Mouse (Mus musculus) testis, adult 2 months (tissue): ENCODE results near the gene Cln3. TPM values are rescaled to one million over a fixed set of nuclear protein-coding genes. Genes with fewer than 3 reads are reported as not detected.

Experiments
- H3K27ac ChIP-seq: fragments of 200-500 bp; 2 replicates; pipeline ENCODE4 v1.5.1; 2012; ENCODE audit warnings: low read depth, low read length; ENCODE audit not compliant: control insufficient read depth, insufficient read depth
- H3K27me3 ChIP-seq: fragments of 200-500 bp; 2 replicates; pipeline ENCODE4 v1.6.1; 2012; ENCODE audit warnings: mild to moderate bottlenecking, low read length, moderate library complexity; ENCODE audit not compliant: control insufficient read depth, insufficient read depth
- H3K36me3 ChIP-seq: fragments of 200-500 bp; 2 replicates; pipeline ENCODE4 v1.6.1; 2012; ENCODE audit warnings: mild to moderate bottlenecking, low read length; ENCODE audit not compliant: control insufficient read depth, insufficient read depth
- H3K4me1 ChIP-seq: fragments of 200-500 bp; 2 replicates; pipeline ENCODE4 v1.6.1; 2012; ENCODE audit warnings: low read length; ENCODE audit not compliant: control insufficient read depth, insufficient read depth
- H3K4me3 ChIP-seq: fragments of 200-500 bp; 2 replicates; pipeline ENCODE4 v1.5.1; 2012; ENCODE audit warnings: low read depth, mild to moderate bottlenecking, low read length, moderate library complexity, mixed read lengths; ENCODE audit not compliant: control insufficient read depth
- CTCF ChIP-seq: fragments of 200-500 bp; IDR thresholded peaks from 2 replicates; pipeline ENCODE4 v1.5.1; 2012; ENCODE audit warnings: low read depth, mild to moderate bottlenecking, inconsistent platforms, low read length, moderate library complexity; ENCODE audit not compliant: control insufficient read depth, insufficient read depth, insufficient replicate concordance
- POLR2A ChIP-seq: fragments of 200-500 bp; IDR thresholded peaks from 2 replicates; pipeline ENCODE4 v1.6.1; 2012; ENCODE audit warnings: low read depth, mild to moderate bottlenecking, inconsistent platforms, low read length, moderate library complexity; ENCODE audit not compliant: control insufficient read depth
- polyA plus RNA-seq: library from polyadenylated mRNA; depleted of rRNA; stranded (reverse); fragments of >200 nt; gene quantifications from 2 replicates; pipeline ENCODE4 v1.2.3, GENCODE M21; 2012; rRNA removed

The Cln3 gene
- polyA plus RNA-seq, 1 experiment: 42.7 TPM

GRCm38 (mm10) chr7:126541661-126542060, 44.0 kb downstream of the Cln3 start:
- Histone ChIP-seq H3K4me3 (no peak overlapping the region), H3K36me3 (no peaks in the 10 kb centered on the region; the same call in 1 of the 2 replicates), H3K27me3 (no peaks in the 10 kb centered on the region), H3K4me1 (0 out of 2 replicates have a peak, but pooled peaks cover 2% of the 10 kb centered on the region), H3K27ac (no peak overlapping the region)
- no peak for TF ChIP-seq CTCF
- no peak for TF ChIP-seq POLR2A

- peaks cover 2% of the 10 kb centered on the region; the same call in 1 of the 2 replicates for H3K27me3 ChIP-seq
- no peaks in the 10 kb centered on the region for H3K36me3 ChIP-seq
- H3K4me1 ChIP-seq: peaks cover 10% of the 10 kb centered on the region
- H3K27ac ChIP-seq: no peak overlapping the region
- TF ChIP-seq POLR2A (no peak), CTCF (no peak)
- H3K4me3 ChIP-seq: no peak overlapping the region
These were observed 47.6 kb downstream of the Cln3 start for GRCm38 (mm10) chr7:126537820-126538585.

GRCm38 (mm10) chr7:126536466-126536865, 49.2 kb downstream of the Cln3 start:
- Histone ChIP-seq H3K36me3 (no peaks in the 10 kb centered on the region), H3K4me3 (peak overlapping the region; percentile 29), H3K27ac (no peak overlapping the region), H3K27me3 (peaks cover 2% of the 10 kb centered on the region; the same call in 1 of the 2 replicates), H3K4me1 (peaks cover 10% of the 10 kb centered on the region)
- no peak for TF ChIP-seq CTCF
- no peak for TF ChIP-seq POLR2A

GRCm38 (mm10) chr7:126535766-126536165, 49.9 kb downstream of the Cln3 start:
- Histone ChIP-seq H3K36me3 (no peaks in the 10 kb centered on the region), H3K27me3 (peaks cover 2% of the 10 kb centered on the region; the same call in 1 of the 2 replicates), H3K4me1 (peaks cover 10% of the 10 kb centered on the region), H3K4me3 (peak overlapping the region; percentile 51), H3K27ac (no peak overlapping the region)
- TF ChIP-seq CTCF (no peak), POLR2A (no peak)

GRCm38 (mm10) chr7:126533434-126533833, 52.2 kb downstream of the Cln3 start:
- Histone ChIP-seq H3K27ac (no peak overlapping the region), H3K27me3 (peaks cover 2% of the 10 kb centered on the region; the same call in 1 of the 2 replicates), H3K36me3 (no peaks in the 10 kb centered on the region), H3K4me3 (no peak overlapping the region), H3K4me1 (peaks cover 10% of the 10 kb centered on the region)
- no peak for TF ChIP-seq CTCF
- no peak for TF ChIP-seq POLR2A

- no peaks in the 10 kb centered on the region for H3K27me3 ChIP-seq
- no peaks in the 10 kb centered on the region for H3K4me1 ChIP-seq
- H3K36me3 ChIP-seq: no peaks in the 10 kb centered on the region
- TF ChIP-seq CTCF (no peak), POLR2A (no peak)
- no peak overlapping the region for H3K27ac ChIP-seq
- H3K4me3 ChIP-seq: no peak overlapping the region
These were observed 57.4 kb downstream of the Cln3 start for GRCm38 (mm10) chr7:126528166-126528577.

GRCm38 (mm10) chr7:126523316-126523715, 62.3 kb downstream of the Cln3 start:
- Histone ChIP-seq H3K27ac (no peak overlapping the region), H3K4me1 (no peaks in the 10 kb centered on the region), H3K36me3 (no peaks in the 10 kb centered on the region), H3K27me3 (no peaks in the 10 kb centered on the region), H3K4me3 (no peak overlapping the region)
- TF ChIP-seq CTCF (no peak), POLR2A (no peak)

Other genes with a start within 250 kb of the Cln3 start
- 0.53 and 0.57 TPM in 2 replicates for gene Lat, start 216.2 kb downstream of the Cln3 start, polyA plus RNA-seq
- gene Spns1, start 208.4 kb downstream of the Cln3 start, polyA plus RNA-seq: 30.9 and 44.2 TPM in 2 replicates
- 39.4 and 41.3 TPM in 2 replicates for gene Nfatc2ip, start 189.1 kb downstream of the Cln3 start, polyA plus RNA-seq
- 1.8 TPM in 2 replicates for gene Cd19, start 170.9 kb downstream of the Cln3 start, polyA plus RNA-seq
- gene Rabep2, start 157.1 kb downstream of the Cln3 start, polyA plus RNA-seq: 17.6 and 17.7 TPM in 2 replicates
- 1.5 and 1.6 TPM in 2 replicates for gene Atp2a1, start 122.7 kb downstream of the Cln3 start, polyA plus RNA-seq
- gene Sh2b1, start 110.4 kb downstream of the Cln3 start, polyA plus RNA-seq: 39.2 and 41.1 TPM in 2 replicates
- gene Tufm, start 98.5 kb downstream of the Cln3 start, polyA plus RNA-seq: 43.5 and 50.2 TPM in 2 replicates
- gene Atxn2l, start 82.4 kb downstream of the Cln3 start, polyA plus RNA-seq: 666 and 681 TPM in 2 replicates
- gene Eif3c, start 19.4 kb downstream of the Cln3 start, polyA plus RNA-seq: 144 and 157 TPM in 2 replicates
- gene Apobr, start 875 bp downstream of the Cln3 start, polyA plus RNA-seq: 0.16 and 1.3 TPM in 2 replicates
- not detected in 2 replicates for gene Il27, start 9.1 kb upstream of the Cln3 start, polyA plus RNA-seq
- 1.4 and 2.6 TPM in 2 replicates for gene Nupr1, start 45.0 kb upstream of the Cln3 start, polyA plus RNA-seq
- gene Sgf29, start 63.5 kb upstream of the Cln3 start, polyA plus RNA-seq: 405 and 485 TPM in 2 replicates
- 5.8 and 7.1 TPM in 2 replicates for gene Sult1a1, start 90.6 kb upstream of the Cln3 start, polyA plus RNA-seq
- gene Bola2, start 109.6 kb upstream of the Cln3 start, polyA plus RNA-seq: 35.7 and 38.7 TPM in 2 replicates
- gene Slx1b, start 110.0 kb upstream of the Cln3 start, polyA plus RNA-seq: 8.3 and 9.5 TPM in 2 replicates
- 2.5 and 2.6 TPM in 2 replicates for gene Coro1a, start 122.0 kb upstream of the Cln3 start, polyA plus RNA-seq
- gene Mapk3, start 173.8 kb upstream of the Cln3 start, polyA plus RNA-seq: 337 and 349 TPM in 2 replicates
- gene Gdpd3, start 180.5 kb upstream of the Cln3 start, polyA plus RNA-seq: 3.5 and 3.9 TPM in 2 replicates
- 74.3 and 92.1 TPM in 2 replicates for gene Ypel3, start 191.1 kb upstream of the Cln3 start, polyA plus RNA-seq
- 1.1 and 1.2 TPM in 2 replicates for gene Tbx6, start 195.7 kb upstream of the Cln3 start, polyA plus RNA-seq
- gene Ppp4c, start 206.7 kb upstream of the Cln3 start, polyA plus RNA-seq: 252 and 262 TPM in 2 replicates
- gene Fam57b, start 211.9 kb upstream of the Cln3 start, polyA plus RNA-seq: 7.9 and 9.8 TPM in 2 replicates
- gene 4930451I11Rik, start 245.8 kb upstream of the Cln3 start, polyA plus RNA-seq: 103 and 114 TPM in 2 replicates